Mouse (Mus musculus) MEL-GATA-1-ER (cell line): ENCODE results near the gene Folr2.

ENCODE experiments used
- DNase-seq: peaks from one replicate; pipeline ENCODE4 v3.0.0-alpha.2; 2012; ENCODE audit warnings: low read depth; ENCODE audit errors: extremely low read depth

The Folr2 gene

GRCm38 (mm10) chr7:101866491-101867265 lies 9.7 kb upstream of the Folr2 start:
- no peak for DNase-seq

DNA sequence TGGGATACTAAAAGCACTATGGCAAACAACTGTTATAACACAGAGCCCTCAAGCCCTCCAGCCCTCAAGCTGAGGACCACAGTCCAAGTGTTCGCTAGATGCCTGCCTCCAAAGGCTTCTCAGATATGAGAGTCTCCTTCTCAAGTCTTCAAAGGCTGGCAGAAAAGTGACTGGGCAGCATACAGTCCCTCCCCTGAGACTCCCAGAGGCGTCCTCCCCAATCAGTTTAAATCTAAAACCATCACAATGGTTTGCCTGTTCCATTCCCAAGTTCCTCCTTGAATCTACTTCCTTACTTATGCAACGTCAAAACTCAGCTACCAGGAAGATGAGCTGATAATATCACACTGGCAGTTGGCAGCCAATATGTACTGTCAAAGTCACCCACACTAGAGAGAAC lies 6.4 kb upstream of the Folr2 start, which contains the start of gene Anapc15:
Gene Anapc15, plus strand, starts transcription at position 301 of the 400 bp plus-strand sequence.
- DNase-seq = no peak

- DNase-seq = no peak
Measured at GRCm38 (mm10) chr7:101862291-101862690, 5.3 kb upstream of the Folr2 start.

GRCm38 (mm10) chr7:101860978-101861377 lies 4.0 kb upstream of the Folr2 start:
- DNase-seq = no peak

DNA sequence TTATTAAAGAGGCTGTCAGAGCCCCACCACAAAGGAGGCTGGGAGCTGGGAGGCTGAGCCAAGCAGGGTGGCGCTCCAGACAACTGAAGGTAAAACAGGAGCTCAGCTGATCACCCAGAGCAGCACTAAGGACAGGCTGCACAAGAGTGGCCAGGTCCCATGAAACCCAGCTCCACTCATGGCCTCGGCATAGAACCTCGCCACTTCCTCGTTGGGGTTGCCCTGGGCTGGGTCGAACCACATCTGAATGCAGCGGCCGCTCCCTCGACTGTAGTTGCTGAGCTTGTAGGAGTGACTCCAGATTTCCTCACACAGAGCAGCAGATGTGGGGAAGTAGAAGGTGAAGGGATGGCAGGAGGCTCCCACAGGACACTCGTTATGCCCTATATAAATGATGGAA lies 1.4 kb upstream of the Folr2 start:
- DNase-seq = peak; percentile 11

DNA sequence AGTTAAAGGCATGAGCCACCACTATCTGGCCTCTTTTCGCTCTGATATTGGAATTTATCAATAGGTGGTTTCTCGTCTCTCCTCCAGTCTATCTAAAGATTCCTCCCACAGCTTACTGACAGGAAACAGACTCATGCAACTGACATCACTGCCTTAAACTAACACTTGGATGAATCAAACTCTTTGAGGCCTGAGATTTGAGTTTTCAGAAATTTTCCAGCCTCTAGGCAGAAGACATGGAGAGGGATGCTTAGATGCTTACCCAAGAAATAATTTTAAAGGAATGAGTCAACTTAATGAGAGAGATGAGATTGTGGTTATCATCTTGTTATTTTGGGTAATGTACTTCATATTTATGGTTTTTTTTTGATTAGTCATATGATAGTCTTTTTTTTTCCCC lies 3.2 kb downstream of the Folr2 start:
- DNase-seq = no peak

GRCm38 (mm10) chr7:101852846-101853245 lies 4.1 kb downstream of the Folr2 start:
- no peak for DNase-seq

- no peak for DNase-seq
Measured at GRCm38 (mm10) chr7:101851689-101852088, 5.3 kb downstream of the Folr2 start.

DNA sequence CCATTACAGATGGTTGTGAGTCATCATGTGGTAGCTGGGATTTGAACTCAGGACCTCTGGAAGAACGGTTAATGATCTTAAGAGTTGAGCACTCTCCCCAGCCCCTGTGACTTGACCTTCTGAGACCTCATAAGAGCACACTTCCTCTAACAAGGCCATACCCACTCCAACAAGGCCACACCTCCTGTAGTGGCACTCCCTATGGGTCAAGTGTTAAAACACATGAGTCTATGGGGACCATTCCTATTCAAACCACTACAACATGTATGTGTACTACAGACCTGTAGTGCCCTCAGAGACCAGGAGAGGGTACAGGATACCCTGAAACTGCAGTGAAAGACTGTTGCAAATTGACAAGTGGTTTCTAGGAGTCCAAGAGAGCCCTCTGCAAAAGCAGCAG lies 9.1 kb downstream of the Folr2 start:
- DNase-seq = no peak

DNA sequence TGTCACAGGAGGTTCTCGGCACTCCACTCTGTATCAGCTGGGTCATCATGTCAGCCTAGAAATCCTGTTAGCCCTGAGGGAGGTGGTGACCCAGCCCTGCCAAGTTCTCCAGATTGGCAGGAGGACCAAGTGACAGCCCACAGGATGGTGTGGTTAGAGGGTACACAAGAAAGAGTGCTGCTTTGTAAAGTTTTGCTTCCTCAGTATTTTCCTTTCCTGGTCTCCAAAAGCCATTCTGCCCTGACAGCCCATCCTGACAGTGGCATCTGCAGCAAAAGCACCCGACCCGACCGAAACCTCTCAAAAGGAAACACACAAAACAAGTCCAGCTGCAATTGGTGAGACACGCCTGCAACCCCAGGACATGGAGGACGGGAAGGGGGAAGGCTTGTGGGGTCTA lies 12.8 kb downstream of the Folr2 start:
- DNase-seq = no peak

DNA sequence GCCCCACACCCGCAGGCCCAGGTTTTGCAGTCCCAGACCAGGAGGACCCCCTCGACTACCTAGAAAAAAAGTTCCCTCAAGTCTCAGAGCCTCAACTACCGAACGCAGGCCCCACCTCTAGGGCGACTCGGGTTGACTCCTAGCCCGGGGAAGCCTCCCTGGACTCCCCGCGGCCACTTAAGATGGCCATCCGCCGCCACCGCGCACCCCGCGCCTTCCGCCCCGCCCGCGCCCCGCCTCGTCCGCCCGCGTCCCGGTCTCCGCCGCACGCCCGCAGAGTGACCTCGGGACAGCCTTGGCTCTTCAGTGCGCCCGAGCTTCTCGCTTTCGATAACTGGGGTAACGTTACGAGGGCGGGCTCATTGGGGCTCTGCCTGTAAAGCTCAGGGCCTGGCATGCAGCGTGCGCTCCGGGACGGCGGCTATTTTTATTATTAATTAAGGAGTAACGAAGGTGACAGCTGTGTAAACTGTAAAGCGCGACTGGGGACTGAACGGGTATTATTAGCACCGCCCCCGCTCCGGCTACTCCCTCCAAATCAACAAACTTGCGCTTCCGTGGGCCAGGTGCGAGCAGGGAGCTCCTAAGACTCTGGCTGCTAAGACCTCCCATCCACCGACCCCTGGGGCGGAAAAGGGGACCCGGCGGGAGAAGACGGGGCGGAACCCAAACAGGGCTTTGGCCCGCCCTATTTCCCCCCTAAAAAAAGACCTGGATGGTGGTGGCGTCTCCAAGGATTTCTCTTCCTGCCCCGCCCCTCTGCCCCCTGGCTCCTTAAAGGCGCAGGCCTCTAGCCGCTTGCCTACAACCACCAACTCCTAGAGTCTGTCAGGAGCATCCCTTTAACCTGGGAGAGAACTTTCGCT lies 19.2 kb downstream of the Folr2 start, which contains the start of gene Inppl1:
Gene Inppl1, minus strand, starts transcription at position 624 of the 866 bp plus-strand sequence.
- peak; percentile 64 for DNase-seq

- DNase-seq = peak; percentile 18
Measured at GRCm38 (mm10) chr7:101837154-101837605, 19.8 kb downstream of the Folr2 start.

DNA sequence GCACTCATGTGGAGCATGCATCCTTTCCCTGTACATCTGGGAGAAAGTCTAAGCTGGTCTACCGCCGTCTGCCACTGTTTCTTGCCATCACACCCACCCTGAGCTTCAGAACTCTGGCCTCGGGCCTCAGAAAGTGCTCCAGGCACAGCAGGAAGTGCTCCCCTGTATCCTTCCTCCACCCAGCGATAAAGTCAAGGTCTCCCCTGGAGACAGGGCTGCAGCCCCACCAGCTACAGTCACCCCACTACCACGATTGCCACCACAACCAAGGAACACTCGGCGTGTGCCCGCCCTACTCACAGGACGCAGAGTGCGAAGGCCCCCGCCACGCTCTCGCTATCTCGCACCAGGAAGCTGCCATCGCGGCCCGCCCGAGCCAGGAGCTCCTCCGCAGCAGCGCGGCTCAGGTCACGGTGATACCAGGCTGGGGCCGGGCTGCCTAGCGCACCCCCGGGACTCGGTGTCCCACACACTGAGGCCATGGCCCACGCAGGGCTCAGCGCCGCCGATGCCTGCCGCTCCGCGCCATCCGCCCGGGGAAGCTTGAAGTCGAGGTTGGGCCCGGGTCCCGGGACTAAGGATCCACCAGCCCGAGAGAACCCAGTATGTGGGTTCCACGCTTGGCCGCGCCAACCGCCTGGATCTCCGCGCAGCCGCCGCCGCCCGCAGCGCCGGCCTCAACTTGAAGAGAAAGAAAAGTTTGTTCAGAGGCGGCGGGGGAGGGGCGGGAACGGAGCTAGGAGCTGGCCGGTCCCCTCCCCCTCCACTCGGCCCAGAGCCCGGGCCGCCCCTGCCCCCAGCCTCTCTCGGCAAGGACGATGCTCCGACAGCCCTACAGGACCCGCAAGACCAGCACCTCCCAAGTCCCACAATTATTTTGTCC lies 20.5 kb downstream of the Folr2 start:
- peak; percentile 30 for DNase-seq

- DNase-seq = no peak
Measured at GRCm38 (mm10) chr7:101835457-101836109, 21.4 kb downstream of the Folr2 start.

DNA sequence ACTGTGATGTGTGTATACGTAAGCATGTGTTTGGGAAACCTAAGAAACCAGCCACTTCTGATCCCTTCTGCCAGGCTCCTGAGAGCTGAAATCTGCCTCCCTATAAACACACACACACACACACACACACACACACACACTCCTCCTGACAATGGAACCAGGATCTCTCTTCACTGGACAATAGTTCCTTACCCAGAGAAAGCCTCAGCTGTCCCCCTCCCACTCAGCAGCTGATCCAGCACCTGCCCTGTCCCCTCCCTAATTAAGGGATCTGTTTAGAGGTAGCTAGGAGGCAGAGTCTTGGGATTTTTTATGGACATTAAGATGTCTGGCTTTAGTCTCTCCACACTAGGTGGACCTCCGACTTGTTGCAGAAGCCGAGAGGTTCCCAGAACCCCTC lies 22.1 kb downstream of the Folr2 start:
- DNase-seq = no peak

GRCm38 (mm10) chr7:101833916-101834584 lies 22.9 kb downstream of the Folr2 start:
- no peak for DNase-seq

- no peak for DNase-seq
Measured at GRCm38 (mm10) chr7:101833352-101833751, 23.6 kb downstream of the Folr2 start.

DNA sequence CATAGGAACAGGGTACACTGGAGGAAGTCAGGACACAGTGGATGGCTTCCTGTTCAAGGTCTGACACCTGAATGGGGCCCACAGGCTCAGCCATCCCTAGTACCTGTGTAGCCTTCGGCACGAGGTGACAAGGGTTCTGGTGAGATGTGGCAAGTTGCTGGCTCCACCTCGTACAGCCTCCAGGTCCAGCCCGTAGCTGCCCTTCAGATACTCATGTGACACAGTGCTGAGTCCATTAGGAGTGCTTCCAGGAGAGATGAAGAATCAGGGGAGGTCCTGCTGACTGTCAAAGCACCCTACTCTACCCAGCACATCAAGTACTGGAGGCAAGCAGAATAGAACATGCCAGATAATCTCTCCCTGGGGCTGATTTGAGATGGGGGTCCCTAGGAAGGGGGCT lies 24.6 kb downstream of the Folr2 start:
- no peak for DNase-seq

DNA sequence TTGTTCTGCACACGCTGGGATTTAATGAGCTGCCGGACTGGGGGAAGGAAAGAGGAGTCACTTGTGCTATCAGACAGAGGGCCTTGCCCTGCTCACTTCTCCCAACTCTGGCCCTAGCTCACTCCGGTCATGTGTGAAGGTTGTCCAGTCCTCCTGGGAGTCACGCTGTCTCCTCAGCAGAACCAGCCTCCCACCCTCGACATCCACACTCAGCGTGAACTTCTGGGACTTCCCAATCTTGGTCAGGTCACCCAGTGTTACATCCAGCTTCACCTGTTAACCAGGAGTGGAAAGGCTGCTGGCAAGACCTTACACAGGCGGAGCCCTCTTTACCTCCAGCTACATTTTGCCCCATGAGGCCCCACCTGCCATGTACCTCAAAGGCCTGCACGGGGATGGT lies 25.6 kb downstream of the Folr2 start:
- no peak for DNase-seq

DNA sequence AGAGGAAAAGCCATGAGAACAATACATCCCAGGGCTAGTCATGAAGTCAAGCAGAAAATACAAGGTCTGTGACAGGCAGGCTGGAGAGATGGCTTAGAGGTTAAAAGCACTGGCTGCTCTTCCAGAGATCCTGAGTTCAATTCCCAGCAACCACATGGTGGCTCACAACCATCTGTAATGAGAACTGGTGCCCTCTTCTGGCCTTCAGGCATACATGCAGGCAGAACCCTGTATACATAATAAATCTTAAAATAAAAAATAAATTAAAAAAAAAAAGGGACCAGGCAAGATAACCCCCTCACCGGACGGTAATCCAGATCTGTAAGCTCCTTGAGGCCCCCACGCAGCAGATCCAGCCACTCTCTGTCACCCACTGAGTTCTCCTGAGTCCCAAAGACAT lies 26.6 kb downstream of the Folr2 start:
- DNase-seq = no peak
